Mouse (Mus musculus) frontal cortex, adult (tissue): ENCODE results near the gene Srgap2.
A peak's percentile ranks its signal among the peaks of the same experiment; 100 is the strongest.
"Not testable (repeated sequence)": the region's sequence is repeated elsewhere in the genome, so short reads cannot be mapped to it uniquely, and the experiment has no call there.

Source experiments
- ATAC-seq: cut with Nextera tagmentation; 2 replicates; pipeline ENCODE4 v1.9.2; 2017; ENCODE audit warnings: mild to moderate bottlenecking, moderate library complexity, mixed read lengths; ENCODE audit not compliant: low TSS enrichment

The Srgap2 gene

DNA sequence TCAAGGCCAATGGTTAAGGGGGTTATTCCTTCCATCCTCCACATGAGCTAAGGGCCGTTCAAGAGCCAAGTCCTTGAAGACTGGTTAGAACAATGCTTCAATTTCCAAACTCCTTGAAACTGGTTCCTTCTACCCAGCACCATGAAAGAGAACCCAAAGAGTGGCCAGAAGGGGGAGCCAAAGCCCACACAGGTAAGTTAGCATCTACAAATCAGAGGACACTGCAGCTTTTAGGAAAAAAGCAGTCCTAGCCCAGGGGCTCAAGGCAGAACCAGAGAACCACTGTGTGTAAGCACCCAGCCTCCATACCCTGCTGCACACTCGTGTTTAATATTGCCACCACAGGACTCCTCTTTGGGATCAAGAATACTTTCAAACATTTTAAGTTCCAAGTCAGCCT is 236.5 kb downstream of the Srgap2 start:
- peak; percentile 48; the same call in 1 of the 2 replicates for ATAC-seq

DNA sequence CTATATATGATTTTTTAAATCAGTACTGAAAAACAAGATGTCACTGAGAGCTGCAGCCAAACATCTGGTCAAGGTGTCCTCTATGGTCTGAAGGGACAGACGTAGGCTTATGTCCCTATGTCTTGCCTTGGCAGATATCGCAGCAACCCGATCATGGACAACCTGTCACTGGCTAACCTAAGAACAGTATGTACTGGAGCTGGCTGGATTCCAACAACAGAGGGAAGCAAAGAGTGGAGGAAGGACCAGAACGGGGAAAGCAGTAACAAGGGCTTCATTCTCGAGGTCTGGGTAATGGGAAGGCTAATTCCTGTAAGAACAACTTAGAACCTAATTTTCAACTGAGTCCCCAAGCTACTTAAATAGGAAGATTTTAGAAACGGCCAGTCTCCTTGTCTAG is 238.2 kb downstream of the Srgap2 start:
- no peak for ATAC-seq

DNA sequence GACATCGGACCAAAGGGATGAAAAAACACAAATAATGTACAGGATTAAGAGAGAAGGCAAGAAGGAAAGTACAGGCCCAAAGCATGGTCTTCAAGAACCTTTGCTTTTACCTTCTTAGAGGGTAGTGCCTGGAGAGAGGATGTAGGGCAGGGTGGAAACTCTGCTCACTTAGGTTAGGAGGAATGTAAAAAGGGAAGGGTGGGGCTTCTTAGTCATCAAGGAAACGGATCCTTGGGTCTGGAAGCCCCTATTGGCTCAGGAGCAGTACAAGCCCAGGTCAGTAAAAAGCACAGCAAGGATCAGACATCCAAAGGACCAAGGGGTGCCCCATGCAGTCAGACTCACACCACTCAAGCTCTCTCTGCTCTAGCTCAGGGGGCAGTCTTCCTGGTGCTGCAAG is 239.9 kb downstream of the Srgap2 start:
- no peak for ATAC-seq

DNA sequence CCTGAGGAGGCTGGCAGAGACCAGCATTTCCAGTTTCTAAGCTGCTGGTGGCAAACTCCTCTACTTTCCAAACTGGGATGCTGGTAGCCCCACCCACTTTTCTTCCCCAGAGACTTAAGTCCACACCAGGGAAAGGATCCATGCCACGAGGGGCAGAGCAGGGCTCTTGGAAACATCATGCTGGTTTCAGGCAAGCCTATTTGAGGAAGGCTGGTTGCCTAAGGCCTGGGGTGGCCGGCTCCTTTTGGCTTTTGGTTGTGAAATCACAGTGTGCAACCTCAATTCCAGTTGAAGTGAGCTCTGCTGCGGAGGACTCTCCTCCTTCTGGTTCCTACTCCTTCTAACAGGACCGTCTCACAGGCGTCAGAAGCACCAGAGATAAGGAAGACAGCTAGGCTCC is 240.3 kb downstream of the Srgap2 start:
- no peak for ATAC-seq

DNA sequence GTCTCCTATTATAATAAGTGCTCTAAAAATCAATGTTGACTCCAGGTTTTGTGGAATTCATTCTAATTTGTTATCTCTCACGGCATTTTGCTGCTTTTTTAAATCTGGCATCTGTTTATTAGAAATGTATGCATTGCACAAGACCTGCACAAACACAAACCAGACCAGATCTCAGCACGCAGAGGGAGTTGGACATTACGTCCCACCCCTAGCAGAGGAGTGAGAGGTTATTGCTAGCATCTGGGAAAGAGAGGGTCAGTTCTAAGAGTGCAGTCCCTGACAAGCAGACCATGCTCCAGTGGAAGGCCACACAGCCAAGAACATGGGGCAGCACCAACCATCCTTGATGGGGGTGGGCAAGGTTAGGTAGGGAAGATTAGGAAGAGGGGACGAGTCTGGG is 242.5 kb downstream of the Srgap2 start:
- no peak for ATAC-seq

DNA sequence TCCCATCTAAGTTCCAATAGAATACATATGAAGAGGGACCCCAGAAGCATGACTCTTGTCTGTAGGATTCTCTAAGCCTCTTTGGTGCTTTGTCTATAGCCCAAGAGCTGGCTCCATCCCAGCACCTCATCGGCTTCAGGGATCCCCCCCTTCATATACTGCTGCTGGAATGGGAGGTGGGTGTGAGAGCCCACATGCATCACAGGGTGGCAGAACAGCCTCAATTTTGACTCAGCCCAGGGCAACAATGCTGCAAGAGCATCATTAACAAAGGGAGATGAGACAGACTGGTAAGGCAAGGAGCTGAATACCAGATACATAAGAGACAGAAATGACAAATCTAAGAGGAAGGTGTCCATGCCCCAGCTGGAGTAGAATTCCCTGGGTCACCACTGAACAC is 243.0 kb downstream of the Srgap2 start:
- no peak for ATAC-seq

DNA sequence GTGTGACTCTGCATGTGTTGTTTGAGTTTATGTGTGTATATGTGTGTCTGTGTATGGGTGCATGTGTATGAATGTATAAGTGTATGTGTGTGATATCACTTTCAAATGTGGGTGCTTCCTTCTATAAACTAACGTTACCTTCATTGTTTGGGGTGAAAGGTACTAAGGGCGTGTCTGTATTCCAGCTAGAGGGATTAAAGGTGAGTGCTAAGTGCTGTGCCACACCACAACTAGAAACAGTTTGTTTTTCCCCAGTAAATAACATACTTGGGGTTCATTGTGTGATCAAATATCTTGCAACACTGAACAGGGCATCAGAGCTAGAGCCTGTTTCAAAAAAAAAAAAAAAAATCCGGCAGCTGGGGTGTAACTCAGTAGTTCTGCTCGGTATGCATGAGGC is 245.4 kb downstream of the Srgap2 start:
- no peak for ATAC-seq

DNA sequence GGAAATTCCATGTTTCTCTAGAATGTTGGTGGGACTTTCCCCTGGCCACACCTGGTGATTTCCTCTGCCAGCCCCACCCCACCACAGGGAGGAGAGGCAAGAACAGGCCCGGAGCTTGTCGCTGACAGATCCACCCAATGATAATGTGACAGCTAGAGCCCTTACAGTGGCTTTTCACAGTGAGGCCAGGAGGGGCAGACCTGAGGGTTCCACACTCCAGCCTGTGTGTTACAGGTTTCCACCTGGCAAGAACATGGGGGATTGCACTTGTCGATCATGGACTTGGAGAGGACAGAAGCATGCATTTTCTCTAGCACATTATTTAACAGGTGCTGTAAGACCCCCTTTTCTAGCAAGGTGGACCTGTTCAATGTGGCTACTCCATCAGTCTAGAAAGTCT is 246.9 kb downstream of the Srgap2 start:
- ATAC-seq, result no peak

DNA sequence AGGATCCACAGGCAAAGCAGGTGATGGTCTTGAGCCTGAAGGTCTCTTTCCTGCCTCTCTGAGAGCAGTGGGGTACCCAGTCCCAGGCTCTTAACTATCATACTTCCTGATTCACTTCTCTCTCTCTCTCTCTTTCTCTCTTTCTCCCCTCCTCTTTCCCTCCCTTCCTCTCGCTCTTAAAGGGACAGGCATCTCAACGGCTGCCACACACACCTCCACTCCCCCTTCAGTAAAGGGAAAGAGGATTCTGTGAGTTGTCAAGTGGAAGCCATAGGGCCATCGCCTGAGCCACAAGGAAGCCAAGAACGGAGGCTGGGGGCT is 247.7 kb downstream of the Srgap2 start, which contains the start of gene Ikbke:
Gene Ikbke, minus strand, starts transcription at position 151 of the 321 bp plus-strand sequence.
- no peak for ATAC-seq

DNA sequence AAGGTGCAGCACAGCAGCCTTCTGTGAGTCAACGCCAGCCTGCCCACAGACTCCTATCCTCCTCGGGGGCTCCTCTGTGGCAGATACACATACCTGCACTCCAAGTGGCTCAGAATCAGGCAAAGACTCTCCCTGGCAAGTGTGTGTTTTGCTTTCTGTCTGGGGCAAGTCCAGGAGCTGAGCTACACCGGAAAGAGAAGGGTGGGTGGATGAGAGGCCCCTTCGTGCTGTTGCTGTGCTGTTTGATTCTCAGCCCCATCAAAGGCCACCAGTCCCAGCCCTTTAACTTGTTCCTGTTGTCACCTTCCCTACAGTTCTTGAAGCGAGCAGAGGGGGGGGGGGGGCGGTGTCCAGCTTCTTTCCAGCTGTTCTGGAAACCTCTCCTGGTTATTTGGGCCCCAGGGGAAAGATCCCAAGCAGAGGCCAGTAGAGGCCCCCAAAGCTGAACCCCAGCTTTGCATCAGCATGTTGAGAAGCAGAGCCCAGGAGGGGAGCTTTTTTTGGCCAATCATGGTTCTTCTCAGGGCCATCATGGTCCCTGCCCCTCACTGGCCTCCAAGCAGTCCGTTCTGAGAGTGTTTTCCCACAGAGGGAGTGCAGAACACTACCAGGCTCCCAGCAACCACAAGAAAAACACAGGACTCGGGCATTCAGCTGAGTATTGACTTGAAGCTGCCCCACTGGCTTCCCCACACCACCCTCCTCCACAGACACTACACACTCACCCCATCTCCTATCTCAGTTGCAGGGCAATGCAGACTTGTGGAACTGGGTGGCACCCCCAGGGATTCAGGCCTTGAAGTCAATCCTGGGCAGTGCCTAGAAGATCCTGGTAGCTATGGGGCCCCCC is 248.3 kb downstream of the Srgap2 start:
- ATAC-seq, result no peak

DNA sequence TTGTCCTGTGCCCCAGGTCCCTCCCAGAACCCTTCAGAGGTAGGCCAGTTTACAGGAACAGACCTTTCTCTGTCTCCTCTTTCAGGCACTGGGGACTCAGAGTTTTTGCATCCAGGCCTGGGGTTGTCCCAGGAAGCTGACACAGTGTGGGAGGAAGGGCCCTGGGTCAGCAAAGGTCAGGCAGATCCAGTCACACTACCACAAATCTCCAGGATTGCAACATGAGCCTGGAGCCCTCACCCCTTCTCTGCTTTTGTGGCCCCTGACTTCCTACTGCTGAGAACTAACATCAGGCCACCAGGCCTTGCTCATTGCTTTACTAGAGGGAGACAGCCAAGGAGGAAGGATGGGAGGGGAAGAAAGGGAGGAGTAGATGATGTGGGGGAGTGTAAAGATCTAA is 250.3 kb downstream of the Srgap2 start:
- ATAC-seq, result no peak

DNA sequence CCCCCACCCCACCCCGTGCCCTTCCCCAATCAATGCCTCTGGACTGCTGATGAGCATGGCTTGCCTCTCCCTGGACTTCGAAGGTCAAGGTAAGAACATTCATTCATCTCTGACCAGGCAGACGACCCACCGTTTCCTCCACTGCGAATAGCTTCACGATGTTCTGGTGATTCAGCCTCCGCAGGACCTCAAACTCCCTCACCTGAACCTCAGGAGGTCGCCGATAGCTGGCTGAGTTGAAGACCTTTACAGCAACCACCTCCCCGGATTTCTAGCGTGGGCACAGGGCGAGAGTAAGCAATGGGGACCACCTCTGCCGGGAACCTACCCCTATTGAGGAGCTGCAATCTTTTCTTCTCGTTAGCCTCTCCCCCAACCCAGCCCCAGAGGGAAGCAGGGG is 251.6 kb downstream of the Srgap2 start:
- no peak for ATAC-seq

DNA sequence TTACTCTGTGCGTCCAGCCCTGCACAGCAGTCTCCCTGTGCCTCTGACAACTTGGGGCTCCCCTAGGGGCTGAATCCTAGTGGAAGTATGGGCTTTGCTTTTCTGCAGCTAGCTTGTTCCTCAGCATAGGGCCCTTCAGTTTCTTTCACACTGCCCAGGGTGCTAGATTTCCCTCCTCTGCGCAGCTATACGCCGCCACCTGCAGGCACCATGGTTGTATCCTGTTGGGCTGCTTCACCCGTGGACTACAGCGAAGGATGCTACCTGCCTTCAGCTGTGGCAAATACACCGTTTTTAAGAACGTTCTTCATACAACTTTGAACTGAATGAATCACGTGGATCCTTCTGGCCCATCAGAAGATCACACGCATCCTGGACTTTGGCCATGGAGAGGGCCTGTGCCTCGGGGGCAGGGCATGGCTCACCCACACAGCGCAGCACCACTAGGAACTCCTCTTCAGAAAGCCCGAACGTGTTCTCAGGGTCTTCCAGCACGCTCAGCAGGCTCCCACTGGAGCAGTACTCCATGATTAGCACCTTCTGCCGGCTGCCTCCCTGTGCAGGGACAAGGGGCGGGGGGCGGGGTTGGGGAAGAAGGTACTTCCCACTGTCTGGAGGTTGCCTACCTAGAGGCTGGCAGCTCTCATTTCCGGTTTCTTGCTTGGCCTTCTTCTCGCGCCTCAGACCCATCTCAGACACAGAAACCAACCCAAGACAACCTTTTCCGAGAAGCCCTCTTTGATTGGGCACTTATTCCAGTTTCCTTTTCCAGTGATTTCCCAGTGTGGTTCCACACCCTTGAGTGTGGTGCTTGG is 252.2 kb downstream of the Srgap2 start:
- no peak for ATAC-seq

DNA sequence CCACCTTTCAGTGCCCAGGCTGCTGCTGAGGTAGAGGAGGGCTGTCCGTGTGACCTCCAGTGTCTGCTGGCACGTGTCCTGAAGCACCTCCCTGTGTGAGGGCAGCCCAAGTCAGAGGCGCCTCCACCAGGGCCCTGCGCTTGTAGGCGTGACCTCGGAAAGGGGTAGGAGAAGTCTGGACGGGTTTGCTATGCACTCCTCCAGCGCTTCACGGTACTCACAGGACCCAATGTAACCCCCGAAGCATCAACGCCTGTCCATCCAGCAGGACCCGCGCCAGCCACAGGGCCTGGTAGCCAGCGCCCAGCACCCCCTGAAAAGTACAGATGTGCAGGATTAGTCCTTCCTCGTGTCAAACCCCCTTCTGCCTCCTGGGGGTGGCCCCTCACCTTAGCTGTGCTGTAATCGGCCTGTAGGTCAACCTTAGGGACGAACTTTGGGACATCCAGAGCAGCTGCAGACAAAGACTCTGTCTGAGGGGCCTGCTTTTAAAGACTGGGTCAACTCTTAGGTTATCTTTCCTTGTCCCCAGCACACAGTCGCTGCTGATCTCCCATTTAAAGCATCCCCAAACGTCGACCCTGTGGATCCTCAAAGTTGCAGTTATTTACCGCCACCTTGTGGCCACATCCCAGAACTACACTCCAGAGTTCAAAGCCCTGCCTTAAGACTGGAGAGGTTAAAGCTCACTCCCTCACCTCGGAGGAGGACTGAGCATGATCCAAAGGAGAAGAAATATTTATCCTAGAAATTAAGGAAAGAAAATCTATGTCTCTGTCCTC is 257.2 kb downstream of the Srgap2 start:
- ATAC-seq, result peak; percentile 83

DNA sequence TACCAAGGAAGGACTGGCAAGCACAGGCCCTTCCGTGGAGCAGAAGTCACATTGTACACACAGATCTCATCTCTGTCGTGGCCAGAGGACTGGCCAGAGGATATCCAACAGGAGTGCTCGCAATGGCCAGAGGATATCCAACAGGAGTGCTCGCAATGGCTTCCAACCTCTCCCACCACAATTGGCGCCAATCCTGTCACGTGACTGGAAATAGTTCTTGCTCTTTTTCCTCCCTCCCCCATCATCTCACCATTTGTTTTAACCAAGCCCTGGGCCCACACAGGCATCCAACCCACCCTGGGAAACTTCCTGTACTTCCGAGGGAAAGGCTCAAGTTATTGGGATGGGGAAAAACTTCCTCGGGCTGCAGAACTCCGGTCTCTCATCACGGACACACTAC is 258.4 kb downstream of the Srgap2 start:
- no peak for ATAC-seq

DNA sequence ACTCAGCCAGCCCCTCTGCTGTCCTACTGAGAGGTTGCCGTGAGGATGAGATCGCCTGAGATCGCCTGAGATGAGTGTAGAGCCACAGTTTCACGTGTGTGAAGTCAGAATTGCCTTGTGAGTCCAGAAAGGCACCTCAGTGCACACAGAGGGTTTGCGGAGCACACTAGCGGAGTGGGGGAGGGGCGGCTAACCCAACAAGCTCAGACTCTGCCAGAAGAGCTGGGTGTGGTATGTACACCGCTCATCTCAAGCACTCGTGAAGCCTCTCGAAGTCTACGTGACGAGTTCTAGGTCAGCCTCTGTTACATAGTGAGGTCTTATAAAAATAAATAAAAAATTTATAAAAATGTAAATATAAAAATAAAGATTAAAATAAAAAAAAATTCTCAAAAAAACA is 263.2 kb downstream of the Srgap2 start:
- no peak for ATAC-seq

DNA sequence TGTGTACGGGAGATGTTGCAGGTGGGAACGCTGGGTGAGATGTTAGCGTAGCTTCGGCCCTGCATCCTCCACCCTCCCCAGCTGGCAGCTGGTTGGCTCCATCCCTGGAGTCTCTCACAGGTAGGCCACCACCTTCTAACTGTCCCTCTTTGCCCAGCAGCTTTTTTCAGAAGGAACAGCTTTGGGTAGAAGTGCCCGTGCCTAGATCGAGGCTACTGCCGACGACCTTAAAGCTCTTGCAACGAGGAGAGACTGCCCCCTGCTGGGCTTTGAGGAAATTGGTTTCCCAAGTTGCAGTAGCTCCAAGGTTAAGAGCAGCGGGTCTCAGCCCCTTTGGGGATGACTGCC is 266.9 kb downstream of the Srgap2 start:
- peak; percentile 71 for ATAC-seq

DNA sequence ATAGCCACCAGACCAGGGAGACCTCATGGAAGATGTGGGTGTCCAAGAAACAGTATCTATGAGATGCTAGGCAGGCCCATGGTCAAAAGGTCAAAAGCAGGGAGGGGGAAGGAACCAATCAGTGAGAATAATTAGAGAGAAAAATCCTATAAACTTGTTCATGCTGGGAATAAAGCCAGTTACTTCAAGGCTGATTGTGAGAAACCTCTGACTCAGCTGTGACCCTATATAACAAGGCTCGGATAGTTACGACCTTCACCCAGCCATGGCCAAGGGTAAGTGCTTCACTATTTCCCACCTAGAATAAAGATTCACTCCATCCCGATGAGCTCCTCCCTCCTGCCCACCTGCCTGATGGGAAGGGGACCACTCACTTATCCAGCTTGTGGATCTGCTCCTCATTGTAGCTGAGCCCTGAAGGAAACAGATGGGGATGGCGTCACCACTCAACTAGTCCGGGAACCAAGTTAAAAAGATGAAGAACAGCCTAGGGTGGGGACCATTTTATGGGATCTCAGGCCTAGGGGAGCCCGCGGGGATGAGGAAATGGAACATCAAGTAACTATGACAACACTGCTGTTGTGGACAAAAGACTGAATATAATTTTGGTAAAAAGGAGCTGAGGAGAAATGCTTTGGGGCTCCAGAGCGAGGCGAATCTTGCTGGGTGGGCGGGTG is 267.4 kb downstream of the Srgap2 start:
- peak; percentile 59 for ATAC-seq

DNA sequence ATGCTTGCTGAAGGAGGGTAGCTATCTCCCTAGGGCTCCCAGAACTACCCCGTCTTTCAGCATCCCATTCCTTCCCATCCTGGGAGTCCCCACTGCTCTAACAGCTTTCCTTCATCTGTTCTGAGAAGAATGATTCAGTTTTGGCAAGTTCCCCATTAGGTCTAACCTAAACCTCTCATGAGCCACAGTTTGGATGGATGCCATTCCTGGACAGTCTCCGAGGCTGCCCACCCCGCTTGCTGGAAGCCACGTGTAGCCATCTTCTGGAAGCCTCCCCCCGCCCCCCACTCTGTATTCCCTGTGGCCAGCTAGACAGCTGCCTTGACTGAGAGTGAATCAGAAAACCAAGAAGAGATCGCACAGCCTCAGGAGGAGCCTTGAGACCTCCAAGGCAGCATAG is 269.9 kb downstream of the Srgap2 start:
- ATAC-seq, result no peak

DNA sequence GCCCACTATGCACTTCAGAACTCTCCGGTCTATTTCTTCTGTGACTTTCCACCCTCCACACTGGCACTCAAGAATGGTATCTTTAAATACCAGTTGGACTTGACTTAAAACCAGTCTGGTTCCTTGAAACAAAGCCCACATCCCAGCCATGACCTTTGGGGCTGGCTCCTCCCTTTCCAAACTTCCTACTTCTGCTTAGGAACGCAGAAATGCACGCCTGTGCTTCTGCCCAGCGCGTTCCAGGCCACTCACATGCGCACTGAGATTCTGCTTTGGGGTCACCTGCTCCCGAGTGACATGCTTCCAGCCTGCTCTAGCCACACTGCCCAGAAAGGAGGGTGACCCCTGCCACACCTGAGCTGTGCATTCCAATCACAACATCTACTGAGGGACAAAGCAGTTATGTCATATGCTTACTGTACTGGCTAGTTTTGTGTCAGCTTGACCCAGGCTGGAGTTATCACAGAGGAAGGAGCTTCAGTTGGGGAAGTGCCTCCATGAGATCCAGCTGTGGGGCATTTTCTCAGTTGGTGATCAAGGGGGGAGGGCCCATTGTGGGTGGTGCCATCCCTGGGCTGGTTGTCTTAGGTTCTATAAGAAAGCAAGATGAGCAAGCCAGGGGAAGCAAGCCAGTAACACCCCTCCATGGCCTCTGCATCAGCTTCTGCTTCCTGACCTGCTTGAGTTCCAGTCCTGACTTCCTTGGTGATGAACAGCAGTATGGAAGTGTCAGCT is 274.5 kb downstream of the Srgap2 start:
- ATAC-seq, result not testable (repeated sequence)
